Mouse (Mus musculus) cerebellum, postnatal 4 days (tissue): Measurements from ENCODE around the gene Tbc1d19.

Experiments used
- DNase-seq, 2 experiments: peaks; one replicate each; pipeline ENCODE4 v3.0.0; 2022; ENCODE audit warnings: low spot score in 2 of 2, mixed read lengths in 1 of 2

Tbc1d19 gene

DNA sequence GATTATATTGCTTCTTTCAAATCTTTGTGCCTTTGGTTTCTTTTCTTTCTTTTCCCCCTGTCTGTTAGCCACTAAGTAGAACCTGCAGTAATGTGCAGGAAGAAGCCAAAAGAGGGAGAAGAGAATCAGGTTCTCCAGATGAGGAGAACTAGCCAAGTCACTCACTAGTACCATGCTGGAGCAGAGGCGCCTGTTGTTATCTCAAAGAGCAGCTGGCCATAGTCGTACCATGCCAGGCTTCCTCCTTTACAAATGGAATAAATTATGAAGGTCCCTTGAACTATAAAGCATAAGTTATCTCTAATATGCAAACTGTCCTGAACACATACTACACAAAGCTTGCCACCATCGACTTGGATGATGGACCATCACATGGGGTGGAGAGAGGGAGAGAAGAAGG lies 99.8 kb downstream of the Tbc1d19 start:
- DNase-seq, result no peak

DNA sequence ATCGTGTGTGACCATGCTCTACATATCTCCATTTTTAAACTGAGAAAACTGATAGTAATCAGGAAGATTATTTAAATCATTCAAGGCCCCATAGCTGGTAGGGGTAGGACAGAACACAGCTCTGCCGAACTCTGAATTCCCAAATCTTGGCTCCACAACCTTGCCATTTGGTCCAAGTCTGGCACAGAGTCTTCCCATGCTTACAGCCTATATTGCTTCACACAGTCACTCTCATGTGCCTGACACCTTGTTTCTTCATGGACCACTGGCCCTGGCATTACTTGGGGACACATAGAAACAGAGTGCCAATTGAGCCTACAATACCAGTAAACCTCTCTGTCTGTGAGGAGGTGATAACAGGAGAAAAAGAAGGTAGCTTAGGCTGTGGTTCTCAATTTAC lies 111.0 kb downstream of the Tbc1d19 start:
- DNase-seq, result no peak

DNA sequence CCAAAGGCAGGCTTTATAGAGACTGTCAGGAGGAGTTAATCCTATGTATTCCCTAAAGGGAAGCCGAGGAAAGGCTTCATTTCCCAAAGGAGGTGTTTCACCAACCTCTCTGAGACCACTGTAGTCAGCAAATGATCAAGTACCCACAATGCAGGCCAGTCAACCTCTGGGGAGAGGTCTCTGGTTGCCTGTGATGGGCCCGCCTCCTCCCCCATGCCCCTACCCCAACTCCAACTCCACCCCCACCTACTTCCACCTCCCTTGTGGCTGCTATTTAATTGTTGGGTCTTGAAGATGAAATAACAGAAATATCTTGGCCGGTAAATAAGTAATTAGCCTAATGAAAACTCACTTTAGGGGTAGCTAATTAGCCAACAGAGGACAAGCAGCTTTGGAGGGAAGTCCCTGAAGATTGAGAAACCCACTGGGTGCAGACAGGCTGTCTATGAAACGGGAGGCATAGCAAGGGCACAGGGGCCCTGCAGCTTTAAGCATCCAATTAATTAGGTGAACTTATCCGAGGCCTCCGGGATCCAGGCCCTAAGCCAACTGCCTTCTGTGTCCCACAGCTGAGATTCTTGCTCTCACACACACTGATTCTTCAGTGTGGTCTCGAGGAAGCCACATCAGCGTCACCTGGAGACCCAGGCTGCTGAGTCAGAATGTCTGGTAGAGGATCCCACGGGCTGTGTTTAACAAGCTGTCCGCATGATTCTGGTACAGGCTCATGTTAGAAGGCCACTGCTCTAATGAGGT lies 112.9 kb downstream of the Tbc1d19 start:
- DNase-seq, result peak in 1 of 2 experiments; percentile 40

DNA sequence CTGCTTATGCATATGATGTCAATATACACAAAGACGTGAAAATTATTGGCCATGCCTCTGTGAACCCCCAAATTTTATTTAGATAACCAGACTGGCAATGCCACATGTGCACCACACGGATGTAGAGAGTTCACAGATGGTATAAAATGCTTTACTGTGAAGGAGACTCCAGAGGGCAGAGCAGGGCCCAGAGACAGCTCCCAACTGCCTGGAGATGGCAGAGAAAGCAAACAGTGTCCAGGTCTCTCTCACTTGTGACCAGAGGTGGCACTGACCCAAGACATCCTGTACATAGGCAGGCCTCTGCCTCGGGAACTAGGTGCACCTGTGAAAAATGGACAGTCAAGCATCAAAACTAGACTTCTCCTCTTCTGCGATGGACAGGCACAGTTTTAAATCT lies 114.6 kb downstream of the Tbc1d19 start:
- DNase-seq, result no peak

DNA sequence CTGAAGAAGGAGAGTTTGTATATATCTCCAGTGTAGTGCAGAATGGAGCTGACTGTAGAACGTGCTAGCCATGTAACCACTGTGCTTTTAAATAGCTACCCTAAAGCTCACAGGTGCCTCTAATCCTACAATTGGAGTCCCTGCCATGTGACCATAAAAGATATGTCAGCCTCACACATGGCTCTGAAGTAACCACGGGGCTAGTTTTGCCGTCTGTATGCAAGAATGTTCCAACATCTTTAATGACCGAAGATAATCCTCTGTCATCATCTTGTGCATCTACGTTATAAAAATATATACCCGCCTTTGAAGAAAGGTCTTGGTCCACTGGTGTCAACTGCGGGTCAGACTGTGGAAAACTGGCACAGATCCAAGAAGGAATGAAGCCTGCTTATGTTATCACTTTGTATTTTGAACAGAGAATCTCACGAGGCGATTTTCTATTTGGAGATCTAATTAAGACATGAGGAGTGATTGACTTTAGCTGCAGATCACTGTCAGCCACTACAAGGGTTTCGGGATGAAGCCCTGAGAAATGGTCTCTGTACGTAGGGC lies 117.0 kb downstream of the Tbc1d19 start:
- DNase-seq, result no peak

DNA sequence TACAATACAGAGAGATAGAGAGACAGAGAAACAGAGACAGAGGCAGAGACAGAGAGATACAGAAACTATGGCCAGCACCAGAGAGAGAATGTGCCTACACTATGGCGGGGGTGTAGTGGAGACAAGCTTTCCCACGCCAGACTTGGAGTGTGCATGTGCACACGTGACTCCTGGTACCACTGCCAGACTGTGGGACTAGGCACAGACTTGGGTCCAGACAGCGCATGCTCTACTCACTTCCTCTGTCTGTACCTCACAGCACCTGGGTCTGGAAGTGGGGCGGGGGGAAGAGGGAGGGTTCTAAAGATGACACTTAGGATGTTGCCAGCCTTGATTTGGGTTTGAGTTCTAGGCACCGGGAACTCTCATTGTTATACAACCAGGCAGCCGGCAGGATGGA lies 118.5 kb downstream of the Tbc1d19 start:
- no peak for DNase-seq

DNA sequence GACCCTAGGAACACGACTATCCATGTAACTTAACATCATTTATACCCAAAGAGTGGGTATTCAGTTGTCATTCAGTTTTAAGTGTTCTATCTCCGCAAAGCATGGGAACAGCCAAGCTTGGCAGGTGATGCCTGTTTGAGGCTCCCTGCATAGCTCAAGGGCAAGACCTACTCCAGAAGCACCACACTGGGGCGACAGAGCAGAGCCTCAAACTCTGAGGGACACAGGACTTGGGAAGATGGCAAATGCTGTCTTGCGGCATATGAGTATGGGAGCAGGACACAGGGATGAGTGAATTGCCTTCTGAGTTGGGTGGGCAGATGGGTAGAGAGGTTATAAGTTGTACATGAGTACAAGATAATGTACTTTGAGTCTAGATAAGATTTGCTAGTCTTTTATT lies 119.1 kb downstream of the Tbc1d19 start:
- DNase-seq, result no peak

DNA sequence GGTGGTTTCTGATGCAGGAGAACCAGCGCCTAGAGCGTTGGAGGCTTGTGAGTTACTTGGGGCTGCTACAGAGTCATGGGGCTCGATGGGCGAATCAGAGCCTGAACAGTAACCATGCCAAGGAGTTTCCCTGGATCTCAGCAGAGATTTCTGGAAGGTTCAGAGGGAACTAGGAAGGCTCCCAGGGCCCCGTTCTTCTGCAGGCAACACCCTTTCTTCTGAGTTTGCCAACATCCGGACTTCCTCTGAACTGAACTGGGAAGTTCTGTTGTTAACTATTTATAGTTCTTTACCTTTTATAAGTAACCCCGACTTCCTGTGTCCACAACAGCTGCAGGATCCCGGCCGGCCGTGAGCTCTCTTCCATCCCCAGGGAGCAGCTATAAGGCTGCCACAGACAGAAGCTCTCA lies 119.8 kb downstream of the Tbc1d19 start:
- DNase-seq, result no peak

DNA sequence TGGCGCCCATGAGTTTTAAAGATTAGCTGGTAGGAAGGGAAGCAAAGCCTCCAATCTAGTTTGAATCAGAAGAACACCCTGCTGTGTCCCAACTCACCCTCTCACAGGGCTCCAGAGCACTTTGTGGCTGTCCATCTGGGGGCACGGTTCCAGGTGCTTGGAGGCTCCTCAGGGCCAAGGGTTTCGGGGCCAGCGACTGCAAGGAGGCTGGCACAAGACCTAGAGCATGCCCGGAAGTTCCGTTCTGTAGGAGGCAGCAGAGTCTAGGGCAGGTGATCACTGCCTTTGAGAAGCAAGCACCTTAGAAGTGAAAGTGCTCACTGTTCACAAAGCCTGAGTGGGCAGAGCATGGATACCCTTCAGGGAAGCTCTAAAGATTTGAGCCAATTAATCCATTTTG lies 120.4 kb downstream of the Tbc1d19 start:
- DNase-seq, result no peak

DNA sequence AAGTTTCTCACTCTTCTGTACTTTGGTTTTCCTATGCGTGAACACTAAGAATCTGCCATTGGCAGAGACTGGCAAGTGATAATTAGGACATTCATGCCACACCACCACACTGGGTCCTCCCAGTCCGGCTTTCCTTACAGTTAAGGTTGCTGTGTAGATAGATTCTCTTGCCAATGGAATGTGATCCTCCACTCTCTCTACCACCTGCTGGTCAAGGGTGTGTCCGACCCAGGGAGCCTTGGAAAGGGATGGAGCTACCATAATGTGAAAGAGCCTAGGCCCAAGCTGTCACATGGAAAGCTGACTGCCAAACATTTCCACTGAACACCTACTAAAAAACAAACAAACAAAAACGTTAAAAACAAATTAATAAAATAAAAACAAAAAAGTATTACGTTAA lies 121.6 kb downstream of the Tbc1d19 start:
- no peak for DNase-seq

DNA sequence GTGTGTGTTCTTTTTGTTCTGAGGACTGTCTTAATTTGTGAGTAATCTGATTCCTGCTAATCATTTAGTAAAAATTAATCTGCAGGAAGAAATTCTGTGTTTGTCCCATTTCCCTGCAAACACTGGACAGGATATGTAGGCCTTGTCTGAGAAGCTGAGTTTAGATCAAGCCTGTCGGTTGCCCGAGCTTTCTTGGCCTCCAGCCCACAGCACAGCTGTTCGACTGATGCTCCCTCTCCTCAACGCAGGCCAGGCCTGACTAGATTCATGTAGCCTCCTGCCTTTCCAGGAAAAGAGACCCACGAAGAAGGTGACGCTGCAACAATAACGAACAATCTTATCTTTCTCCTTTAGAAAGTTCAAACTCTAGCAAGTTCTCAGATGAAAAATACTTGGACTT lies 124.2 kb downstream of the Tbc1d19 start:
- DNase-seq, result peak in 1 of 2 experiments; percentile 73

DNA sequence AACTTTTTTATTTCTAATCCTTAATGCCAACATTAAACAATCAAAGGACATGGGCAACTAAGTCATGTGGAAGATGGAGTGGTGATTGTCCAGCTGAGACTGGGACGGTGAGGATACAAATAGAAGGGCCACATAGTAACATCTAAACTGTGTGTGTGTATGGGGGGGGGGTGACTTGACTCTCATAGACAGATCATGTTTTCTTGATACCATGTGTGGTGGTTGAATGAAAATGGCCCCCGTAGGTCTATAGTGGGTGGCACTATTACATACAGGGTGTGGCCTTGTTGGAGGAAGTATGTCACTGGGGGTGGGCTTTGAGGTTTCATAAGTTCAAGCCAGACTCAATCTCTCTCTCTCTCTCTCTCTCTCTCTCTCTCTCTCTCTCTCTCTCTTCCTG lies 124.6 kb downstream of the Tbc1d19 start:
- DNase-seq, result no peak

DNA sequence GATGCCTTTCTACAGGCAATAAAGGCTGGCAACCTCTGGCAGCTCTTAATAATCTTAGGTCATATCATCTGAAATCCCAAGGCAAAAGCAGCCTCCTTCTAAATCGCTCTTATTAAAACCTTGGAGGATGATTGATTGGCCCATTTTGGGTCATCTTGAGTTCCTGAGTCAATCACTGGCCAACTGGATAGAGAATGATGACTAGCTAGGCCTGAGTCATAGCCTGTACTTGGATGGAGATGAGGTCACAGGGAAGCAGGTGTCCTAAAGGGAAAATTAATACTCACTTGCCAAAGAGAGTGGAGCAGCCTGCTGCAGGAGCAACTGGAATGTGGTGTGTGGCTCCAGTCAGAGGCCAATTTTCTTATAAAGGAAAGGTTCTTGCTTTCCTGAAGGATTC lies 125.4 kb downstream of the Tbc1d19 start:
- DNase-seq, result no peak

DNA sequence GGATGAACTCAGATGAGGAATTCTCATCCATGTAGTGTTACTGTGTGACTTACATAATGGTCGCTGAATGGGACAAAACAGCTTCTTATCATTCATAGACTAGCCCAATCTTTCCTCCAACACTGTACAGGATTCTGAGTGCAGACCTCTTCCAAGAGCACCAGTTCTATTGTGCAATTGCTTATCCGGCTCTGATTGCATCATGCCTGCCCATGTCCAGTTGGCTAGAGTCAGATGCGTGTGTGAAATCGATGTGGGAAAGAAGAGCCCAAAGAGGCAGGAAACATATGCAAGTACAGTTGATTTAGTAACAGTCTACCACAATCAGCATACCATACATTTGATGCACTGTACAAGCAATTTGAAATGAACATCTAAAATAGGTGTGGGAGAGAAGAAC lies 127.8 kb downstream of the Tbc1d19 start:
- no peak for DNase-seq

DNA sequence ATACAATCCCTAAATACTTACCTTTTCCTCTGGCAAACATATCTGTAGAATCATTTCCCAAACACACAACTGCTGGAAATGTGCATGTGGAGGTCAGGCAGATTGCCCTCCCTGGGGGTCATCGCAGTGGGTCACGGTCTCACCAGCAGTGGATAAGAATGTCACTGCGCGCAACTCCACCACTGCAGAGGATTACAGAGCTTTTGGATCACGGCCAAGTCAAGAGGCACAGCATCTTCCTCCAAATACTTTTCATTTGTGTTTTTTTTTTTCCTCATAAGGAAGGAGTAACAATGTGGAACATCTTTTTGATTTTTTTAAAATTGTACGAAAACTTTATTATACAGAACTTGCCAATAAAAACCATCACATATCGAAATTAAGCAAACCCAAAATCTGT lies 129.6 kb downstream of the Tbc1d19 start:
- DNase-seq, result no peak

DNA sequence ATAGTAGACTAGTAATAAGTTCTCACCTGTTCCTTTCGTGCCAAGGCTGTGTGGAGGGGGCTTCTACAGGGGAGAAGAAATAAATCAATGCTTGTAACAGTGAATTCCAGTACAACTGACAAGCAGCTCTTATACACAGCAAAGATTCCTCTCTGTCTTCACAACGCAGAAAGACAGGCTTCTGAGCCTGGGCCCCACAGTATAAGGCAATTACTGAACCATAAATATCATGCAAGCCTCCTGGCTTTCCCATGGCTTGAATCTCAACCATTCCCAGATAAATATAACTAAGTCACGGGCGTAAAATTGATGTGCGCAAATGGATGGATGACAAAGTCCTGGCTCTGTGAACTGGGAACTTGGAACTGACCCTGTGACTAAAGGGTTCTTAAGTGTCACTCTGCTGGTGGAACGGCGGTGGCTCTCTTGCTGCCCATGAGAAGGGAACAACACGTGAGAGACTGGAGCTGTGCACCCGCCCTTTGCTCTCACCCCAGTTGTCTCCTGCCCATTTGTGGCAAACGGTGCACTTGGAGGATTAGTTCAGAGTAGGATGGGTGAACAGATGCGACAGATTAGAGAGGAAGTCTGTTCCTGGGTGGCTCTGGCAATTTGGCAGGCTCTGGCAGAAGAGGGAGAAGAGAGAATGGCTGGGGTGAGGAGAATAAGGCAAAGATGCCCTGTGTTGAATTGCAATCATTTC lies 132.1 kb downstream of the Tbc1d19 start:
- no peak for DNase-seq

DNA sequence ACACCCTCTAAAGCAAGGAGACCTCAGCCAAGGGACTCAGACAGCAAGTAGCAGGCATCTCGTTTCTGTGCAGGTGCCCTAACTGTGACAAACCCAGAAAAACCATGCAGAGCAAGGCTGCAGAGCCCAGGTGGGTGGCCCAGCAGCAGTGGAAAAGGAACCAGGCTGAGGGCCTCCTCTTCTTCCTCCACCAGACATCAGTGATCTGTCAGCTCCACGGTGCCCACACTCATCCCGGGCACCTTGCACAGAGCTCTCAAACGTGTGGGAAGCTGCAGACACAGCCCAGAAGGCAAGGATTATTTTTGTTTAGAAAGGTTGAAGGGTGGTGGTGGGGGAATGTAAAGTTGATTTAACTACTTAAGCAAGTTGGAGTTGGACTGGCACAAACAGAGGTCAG lies 132.9 kb downstream of the Tbc1d19 start:
- DNase-seq, result no peak

DNA sequence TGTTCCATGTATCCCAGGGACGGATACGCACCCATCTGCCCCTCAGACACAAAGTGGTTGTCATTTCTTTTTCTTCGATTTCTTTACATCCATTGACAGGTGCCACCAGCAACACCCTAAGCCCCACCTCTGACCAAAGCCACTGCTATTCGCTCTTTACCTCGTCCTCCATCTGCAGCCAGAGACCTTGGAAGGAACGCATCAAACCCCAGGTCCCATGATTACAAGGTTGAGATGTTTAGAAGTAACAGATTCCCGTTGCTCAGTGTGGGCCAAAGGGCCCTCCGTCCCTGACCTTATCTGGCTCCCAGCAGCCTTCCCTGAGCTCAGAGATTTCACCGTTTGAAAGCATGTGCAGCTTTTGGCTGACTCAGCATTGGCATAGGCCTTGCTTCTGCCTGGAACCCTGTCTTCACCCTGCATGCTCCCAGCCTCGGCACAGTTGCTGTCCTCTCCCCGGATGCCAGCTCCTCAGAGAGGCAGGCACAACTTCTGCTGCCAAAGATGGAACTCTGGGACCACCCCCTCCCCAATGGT lies 134.0 kb downstream of the Tbc1d19 start:
- no peak for DNase-seq

DNA sequence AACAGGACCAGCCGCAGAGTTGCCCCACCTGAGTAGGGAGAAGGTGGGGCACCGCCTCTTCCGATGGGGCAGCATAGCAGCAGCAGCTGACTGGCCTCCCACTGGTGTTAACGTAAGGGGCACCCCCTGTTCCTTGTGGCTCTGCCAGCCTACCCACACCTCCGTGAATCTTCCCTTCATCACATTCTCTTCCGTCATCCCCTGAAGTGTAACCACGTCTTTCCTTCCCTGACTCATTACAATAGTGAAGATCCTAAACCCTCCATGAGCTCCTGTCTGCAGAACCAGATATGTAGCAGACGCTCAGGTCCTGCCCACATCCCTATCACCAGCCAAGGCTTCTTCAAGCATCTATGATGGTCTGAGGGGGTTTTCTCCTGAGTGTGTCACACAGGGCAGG lies 137.3 kb downstream of the Tbc1d19 start:
- no peak for DNase-seq

DNA sequence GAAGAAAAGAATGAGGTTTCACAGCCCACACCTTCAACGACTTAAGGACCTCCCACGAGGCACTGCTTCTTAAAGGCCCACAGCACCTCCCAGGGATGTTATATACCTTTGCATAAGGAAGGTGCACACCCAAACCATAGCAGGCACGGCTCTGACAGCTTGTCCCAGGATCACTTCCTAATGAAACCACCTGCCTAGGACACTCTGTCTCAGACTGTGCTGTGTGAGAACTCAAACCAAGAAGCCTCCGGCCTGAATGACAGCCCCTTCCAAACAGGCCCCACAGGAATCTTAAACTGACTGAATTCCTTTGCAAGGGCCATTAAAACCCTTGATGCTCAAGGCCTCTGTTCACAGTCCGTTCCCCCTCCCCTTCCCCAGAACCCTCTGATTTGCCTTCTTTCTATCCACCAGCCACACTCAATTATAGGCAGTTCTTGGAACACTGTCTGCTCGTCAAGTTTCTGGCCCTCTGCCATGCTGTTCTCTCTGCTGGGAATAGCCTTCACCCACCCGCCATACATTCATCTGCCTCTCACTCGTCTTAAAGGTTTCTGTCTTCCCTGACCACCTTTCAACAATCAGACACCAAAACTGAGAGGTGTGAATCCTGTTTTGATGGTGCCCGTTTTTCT lies 138.3 kb downstream of the Tbc1d19 start:
- DNase-seq, result peak in 1 of 2 experiments; percentile 27

DNA sequence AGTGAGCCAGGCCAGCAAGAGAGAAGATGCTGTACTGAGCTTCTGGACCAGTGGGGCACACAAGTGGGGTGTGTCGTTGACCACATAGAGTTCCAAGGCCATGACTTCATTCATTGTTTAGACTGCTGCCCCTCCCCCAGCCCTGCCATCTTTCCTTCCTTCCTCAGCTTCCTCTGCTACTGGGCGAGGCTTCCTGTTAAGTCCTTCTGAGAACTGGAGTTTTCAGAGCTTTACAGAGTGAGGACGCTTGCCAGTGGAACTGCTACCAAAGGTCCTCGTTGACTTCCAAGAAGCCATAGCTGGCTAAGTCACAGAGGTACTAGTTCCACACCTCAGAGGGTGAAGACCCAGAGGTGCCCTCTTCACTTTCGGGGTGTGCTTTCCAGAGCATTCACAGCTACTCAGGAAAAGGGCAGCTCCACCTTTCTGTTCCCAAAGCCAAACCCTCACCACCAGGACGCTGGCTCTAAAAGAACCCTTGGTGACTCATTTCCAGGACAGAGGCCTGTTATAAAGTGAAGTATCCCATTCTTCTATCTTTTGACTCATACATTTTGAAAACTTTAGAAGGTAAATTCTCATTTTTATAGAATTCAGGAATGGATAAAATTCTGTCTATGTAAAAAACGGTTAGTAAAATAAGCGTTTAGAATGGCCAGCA lies 139.3 kb downstream of the Tbc1d19 start:
- DNase-seq, result no peak

DNA sequence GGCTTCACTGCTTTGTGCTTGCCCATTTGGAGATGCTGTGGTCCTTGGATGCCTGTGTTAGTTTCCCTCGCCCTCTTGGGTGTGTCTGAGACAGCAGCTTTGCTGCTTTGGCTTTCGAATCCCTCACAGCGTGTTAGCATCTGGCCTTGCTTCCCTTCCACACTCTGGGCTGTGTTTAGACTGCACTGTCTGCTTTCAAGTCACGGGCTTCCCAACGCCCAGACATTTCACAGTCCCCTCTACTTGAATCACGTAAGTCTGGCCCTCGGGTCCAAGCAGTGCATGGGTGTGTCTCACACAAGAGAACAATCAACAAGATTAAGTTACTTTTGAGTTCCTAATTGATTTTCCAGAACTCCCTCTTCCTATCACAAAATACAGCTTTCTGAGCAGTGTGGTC lies 140.8 kb downstream of the Tbc1d19 start:
- no peak for DNase-seq
